Mouse (Mus musculus) leukemia stem cell, adult 10-12 weeks (primary cell): Measurements from ENCODE around the gene Tktl1. TPM values are rescaled to one million over a fixed set of nuclear protein-coding genes. Genes with fewer than 3 reads are reported as not detected.

Experiments
- polyA plus RNA-seq: library from polyadenylated mRNA; stranded (reverse); fragments of >175 nt; gene quantifications from 2 replicates; pipeline ENCODE4 v1.2.3, GENCODE M21; 2012; ENCODE audit warnings: low replicate concordance

Gene Tktl1
- not detected in 2 replicates for polyA plus RNA-seq

GRCm38 (mm10) chrX:74176959-74177358 lies at the start of gene Tktl1:
Gene Tktl1, plus strand, starts transcription at chrX:74177259.

GRCm38 (mm10) chrX:74135263-74135662 lies 41.8 kb upstream of the Tktl1 start, which contains the start of gene Mecp2:
Gene Mecp2, minus strand, starts transcription at chrX:74135363.

GRCm38 (mm10) chrX:74167738-74168137 lies 9.3 kb upstream of the Tktl1 start, which contains the start of gene Tex28:
Gene Tex28, minus strand, starts transcription at chrX:74167838.

GRCm38 (mm10) chrX:74249615-74250014 lies 72.6 kb downstream of the Tktl1 start, which contains the start of gene Flna:
Gene Flna, minus strand, starts transcription at chrX:74249820.

GRCm38 (mm10) chrX:74254153-74254887 lies 77.3 kb downstream of the Tktl1 start, which contains the start of gene Emd:
Gene Emd, plus strand, starts transcription at chrX:74254687.

Other genes with a start within 250 kb of the Tktl1 start
- 2.2 and 22.1 TPM in 2 replicates for gene Renbp, start 246.4 kb upstream of the Tktl1 start, polyA plus RNA-seq
- 177 and 378 TPM in 2 replicates for gene Hcfc1, start 210.9 kb upstream of the Tktl1 start, polyA plus RNA-seq
- 374 and 449 TPM in 2 replicates for gene Irak1, start 153.3 kb upstream of the Tktl1 start, polyA plus RNA-seq
- gene Opn1mw, start 49.8 kb upstream of the Tktl1 start, polyA plus RNA-seq, result not detected in 2 replicates
- 27.3 and 47.4 TPM in 2 replicates for gene Mecp2, start 41.9 kb upstream of the Tktl1 start, polyA plus RNA-seq
- not detected in 2 replicates for gene Tex28, start 9.4 kb upstream of the Tktl1 start, polyA plus RNA-seq
- 42.2 and 77.0 TPM in 2 replicates for gene Flna, start 72.6 kb downstream of the Tktl1 start, polyA plus RNA-seq
- 14.2 and 47.5 TPM in 2 replicates for gene Emd, start 77.4 kb downstream of the Tktl1 start, polyA plus RNA-seq
- 109 and 533 TPM in 2 replicates for gene Rpl10, start 93.6 kb downstream of the Tktl1 start, polyA plus RNA-seq
- 33.1 and 36.6 TPM in 2 replicates for gene Taz, start 104.7 kb downstream of the Tktl1 start, polyA plus RNA-seq
- gene Dnase1l1, start 105.1 kb downstream of the Tktl1 start, polyA plus RNA-seq, result 0.18 and 1.0 TPM in 2 replicates
- gene Atp6ap1, start 119.8 kb downstream of the Tktl1 start, polyA plus RNA-seq, result 16.9 and 43.6 TPM in 2 replicates
- 29.7 and 52.2 TPM in 2 replicates for gene Gdi1, start 127.7 kb downstream of the Tktl1 start, polyA plus RNA-seq
- gene Fam50a, start 135.8 kb downstream of the Tktl1 start, polyA plus RNA-seq, result 8.0 and 12.8 TPM in 2 replicates
- gene Plxna3, start 151.8 kb downstream of the Tktl1 start, polyA plus RNA-seq, result 6.0 and 6.2 TPM in 2 replicates
- 5.2 and 5.7 TPM in 2 replicates for gene Lage3, start 176.4 kb downstream of the Tktl1 start, polyA plus RNA-seq
- gene Ubl4a, start 196.0 kb downstream of the Tktl1 start, polyA plus RNA-seq, result 12.5 and 13.6 TPM in 2 replicates
- 1.8 and 3.0 TPM in 2 replicates for gene Slc10a3, start 196.1 kb downstream of the Tktl1 start, polyA plus RNA-seq
- 3.6 and 6.3 TPM in 2 replicates for gene Fam3a, start 216.0 kb downstream of the Tktl1 start, polyA plus RNA-seq
- gene Ikbkg, start 216.0 kb downstream of the Tktl1 start, polyA plus RNA-seq, result 8.5 and 10.8 TPM in 2 replicates